Mouse (Mus musculus): Measurements from ENCODE around the gene Gm13889. TPM values are rescaled to one million over a fixed set of nuclear protein-coding genes. Genes with fewer than 3 reads are reported as not detected.

Gm13889 gene
- total RNA-seq, 4 experiments from 2014 or later, result 22.6 to 32.3 (median 30.3) TPM

DNA sequence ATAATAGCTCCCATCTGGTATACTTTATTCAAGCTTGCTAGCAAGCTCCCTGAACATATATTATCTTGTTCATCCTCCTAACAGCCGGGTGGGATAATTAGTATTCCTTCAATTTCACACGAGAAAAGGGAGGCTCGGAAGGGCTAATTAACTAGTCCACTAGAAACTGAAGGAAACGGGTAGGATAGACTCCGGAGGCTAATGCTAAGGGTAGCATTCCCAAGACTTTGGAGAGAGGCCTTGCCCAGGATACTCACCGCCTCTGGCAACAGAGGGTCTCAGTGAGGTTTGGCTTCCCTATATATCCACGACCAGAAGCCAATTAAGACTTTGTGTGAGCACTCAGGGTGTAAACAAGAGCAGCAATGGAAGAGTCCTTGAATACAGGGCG, 779 bp upstream of the Gm13889 start:
- DNase-seq, result no peak

GRCm38 (mm10) chr2:93956331-93956801, 635 bp downstream of the Gm13889 start:
- peak; percentile 43 for DNase-seq

- no peak for DNase-seq
Observed at GRCm38 (mm10) chr2:93955886-93956285, 1.1 kb downstream of the Gm13889 start.

- no peak for DNase-seq
Observed at GRCm38 (mm10) chr2:93954781-93955578, 2.0 kb downstream of the Gm13889 start.

GRCm38 (mm10) chr2:93953726-93954125, 3.3 kb downstream of the Gm13889 start:
- no peak for DNase-seq

- DNase-seq, result no peak
Observed at GRCm38 (mm10) chr2:93946976-93947375, 10.0 kb downstream of the Gm13889 start.

DNA sequence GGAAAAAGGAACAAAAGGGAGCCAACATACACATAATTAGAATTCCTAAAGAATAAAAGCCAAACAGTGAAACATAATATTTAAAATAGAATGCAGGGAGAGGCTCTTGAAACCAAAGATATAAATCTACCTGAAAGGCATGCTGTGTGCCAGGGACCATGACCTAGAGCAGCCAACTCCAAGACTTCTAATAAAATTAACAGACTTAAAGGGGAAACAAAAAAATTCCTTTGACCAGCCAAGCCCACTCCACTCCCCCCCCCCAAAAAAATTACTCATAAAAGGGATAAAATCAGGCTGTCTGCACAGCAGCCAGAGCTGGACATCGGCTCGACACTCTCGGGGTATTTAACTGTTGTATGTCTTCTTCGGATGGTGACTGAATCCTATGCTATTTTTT, 12.1 kb downstream of the Gm13889 start:
- no peak for DNase-seq

DNA sequence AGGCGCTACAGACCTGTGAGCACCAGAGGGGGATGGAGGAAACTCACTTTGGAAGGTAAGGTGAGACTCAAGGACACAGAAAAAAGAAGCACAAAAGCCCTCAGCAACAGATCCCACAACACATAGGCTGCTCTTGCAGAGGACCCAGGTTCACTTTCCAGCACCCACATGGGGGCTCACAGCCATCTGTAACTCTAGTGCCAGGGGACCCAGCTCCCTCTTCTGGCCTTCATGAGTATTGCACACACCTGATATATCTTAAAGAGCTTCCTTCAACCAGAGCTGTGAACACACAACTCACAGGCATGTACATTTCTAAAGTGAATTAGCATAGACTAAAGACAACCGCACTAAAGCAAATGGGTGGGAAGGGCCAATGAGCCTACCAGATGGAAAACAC, 12.9 kb downstream of the Gm13889 start:
- DNase-seq, result no peak

- no peak for DNase-seq
Observed at GRCm38 (mm10) chr2:93941670-93942069, 15.3 kb downstream of the Gm13889 start.

DNA sequence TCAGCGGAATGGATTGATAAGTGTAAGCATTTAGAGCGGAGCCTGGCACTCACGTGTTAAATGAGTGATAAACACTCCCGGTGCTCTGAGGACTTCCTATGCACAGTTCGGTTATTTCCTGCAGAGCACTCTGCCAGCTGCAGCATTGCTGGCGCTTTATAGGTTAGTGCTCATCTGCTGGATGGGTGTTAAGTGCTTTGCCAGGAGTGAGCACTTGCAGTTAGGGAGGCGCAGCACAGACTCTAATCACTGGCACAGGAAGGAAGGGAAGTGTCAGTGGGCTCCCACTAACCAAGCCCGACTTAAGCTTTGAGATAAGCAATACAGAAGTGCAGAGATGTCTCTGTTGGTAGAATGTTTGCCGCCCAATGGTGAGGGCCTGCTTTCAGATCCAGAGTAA, 18.5 kb downstream of the Gm13889 start:
- DNase-seq, result no peak

DNA sequence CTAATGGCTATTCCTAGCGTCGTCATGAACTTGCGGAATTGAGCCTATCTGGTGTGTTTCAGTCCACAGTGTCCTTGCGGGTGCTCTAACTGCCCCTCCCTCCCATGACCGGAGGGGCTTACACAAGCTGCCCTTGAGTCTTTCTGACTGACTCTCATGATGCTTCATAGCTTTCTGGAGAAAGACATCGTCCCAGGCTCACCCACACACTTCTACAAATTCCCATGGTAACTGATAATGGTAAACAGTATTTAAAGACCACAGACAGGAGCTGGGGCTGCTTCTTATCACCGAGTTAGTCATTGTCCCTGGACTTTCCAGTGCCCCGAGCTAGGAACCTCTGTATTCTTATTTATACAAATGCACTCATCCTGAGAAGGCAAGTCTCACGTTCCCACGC, 28.1 kb downstream of the Gm13889 start:
- no peak for DNase-seq

GRCm38 (mm10) chr2:93927701-93928437, 29.1 kb downstream of the Gm13889 start:
- DNase-seq, result no peak

- DNase-seq, result no peak
Observed at GRCm38 (mm10) chr2:93926141-93926540, 30.9 kb downstream of the Gm13889 start.

DNA sequence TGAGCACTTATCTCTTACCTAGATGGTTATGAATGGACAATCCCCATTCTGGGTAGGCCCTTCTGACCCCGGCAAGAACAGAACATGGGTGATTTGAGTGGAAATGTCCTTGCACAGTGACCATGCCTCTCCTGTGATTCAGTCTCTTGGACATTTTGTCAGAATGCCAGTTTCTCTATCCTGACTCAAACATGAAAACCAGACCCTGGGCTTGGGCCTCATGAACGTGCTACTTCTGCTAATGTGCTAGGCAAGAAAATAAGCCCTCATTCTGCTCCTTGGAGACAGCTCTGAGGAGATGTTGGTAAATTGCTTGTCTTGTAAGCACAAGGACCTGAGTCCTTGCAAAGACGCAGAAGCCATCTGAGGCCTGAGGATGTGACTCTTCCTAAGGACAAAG, 37.9 kb downstream of the Gm13889 start:
- no peak for DNase-seq

DNA sequence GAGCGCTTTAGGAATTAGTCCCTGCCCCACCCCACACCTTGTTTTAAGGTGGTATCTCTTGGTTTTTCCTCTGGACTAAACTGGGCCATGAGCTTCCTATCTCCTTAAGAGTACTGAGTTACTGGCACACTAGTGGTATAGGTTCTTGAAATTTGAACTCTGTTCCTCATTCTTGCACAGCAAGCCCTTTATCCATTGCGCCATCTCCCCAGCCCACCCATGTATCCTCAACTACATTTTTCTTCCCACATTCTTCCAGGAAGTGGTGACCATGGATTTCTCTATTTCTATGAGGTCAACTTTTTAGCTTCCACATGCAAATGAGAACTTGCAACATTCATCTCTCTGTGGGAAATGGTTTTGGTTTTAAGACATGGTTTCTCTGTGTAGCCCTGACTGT, 43.4 kb downstream of the Gm13889 start:
- DNase-seq, result no peak

DNA sequence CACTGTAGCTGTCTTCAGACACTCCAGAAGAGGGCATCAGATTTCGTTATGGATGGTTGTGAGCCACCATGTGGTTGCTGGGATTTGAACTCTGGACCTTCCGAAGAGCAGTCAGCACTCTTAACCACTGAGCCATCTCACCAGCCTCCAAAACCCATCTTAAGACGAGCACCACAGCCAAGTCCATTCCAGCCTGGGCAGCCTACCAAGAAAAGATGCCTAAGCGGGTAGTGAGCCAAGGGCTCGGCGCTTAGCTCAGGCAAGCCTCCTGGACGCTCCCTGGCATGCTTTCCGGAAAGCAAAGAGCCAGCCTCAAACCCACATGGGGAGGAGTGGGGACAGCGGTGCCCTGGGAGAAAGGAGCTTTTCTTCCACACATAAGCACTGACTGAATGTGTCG, 45.1 kb downstream of the Gm13889 start:
- no peak for DNase-seq

- DNase-seq, result no peak
Observed at GRCm38 (mm10) chr2:93909716-93910115, 47.3 kb downstream of the Gm13889 start.

DNA sequence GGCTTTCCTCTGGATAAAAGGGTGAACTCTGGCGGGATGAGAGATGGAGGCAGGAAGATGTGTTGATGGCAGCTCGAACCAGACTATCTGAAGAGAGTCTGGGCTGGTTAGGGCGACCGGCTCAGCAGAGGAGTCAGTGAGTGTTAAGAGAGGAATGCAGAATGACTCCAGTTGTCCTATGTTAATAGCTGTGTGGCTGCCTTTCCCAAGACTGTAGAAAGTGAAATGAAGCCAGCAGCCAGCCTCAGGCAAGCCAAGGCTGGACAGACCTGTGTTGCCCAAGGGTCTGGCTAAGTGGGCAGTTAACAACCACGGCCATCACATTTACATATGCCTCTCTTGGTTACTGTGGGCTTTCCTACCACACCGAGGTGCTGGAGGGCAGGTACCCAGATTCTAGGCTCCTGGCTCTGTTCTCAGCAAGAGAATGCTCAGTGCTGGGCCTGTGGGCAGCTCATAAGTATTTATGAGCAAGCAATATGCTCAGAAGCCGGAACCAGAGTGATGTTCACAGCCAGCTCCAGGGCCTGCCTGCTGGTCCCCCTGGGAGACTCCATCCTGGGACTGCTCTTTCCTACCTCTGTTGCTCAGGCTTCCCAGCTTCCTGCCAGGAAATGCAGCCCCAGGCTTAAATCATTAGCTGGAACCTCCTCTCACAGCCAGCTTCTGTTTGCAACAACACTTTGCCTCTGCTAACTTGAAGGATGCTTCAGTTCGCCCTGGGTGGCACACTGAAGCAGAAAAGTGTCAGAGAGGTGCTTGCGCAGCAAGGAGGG, 49.3 kb downstream of the Gm13889 start:
- no peak for DNase-seq

DNA sequence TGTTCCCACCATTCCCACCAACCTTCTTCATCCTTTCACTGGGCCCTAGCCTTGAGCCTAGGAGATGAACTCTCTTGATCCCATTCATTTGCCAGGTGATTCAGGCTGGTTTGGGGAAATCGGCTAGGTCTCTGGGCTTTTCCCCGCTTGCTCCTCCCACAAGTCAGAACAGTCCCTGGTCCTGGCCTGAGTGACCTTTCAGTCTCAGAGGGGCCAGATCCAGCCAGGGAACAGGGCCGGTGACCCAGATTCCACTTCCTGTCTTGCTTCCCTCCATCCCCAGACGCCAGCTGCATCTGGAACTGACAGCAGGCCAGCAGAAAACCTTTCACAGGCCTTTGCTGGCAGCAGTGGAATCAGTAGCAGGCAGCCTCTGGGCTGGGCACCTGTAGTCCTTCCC, 50.7 kb downstream of the Gm13889 start:
- no peak for DNase-seq
